Mouse (Mus musculus) erythroblast, embryonic 14.5 days (primary cell): ENCODE results near the gene Plpp7. TPM values are rescaled to one million over a fixed set of nuclear protein-coding genes. Genes with fewer than 3 reads are reported as not detected.

Source experiments
- H3K27me3 ChIP-seq: 2 replicates; pipeline ENCODE4 v1.6.1; 2012; ENCODE audit warnings: inconsistent platforms; ENCODE audit not compliant: control insufficient read depth
- H3K36me3 ChIP-seq: 2 replicates; pipeline ENCODE4 v1.6.1; 2012; ENCODE audit warnings: mild to moderate bottlenecking, inconsistent platforms; ENCODE audit not compliant: control insufficient read depth
- H3K4me1 ChIP-seq: 2 replicates; pipeline ENCODE4 v1.6.1; 2012; ENCODE audit warnings: inconsistent platforms; ENCODE audit not compliant: control insufficient read depth
- H3K4me3 ChIP-seq: replicated peaks from 2 replicates; pipeline ENCODE3; 2012; ENCODE audit warnings: moderate library complexity, mild to moderate bottlenecking, inconsistent platforms
- H3K9me3 ChIP-seq: 2 replicates; pipeline ENCODE4 v1.6.1; 2012; ENCODE audit warnings: low read length, inconsistent platforms, mixed read lengths; ENCODE audit not compliant: control insufficient read depth
- GATA1 ChIP-seq: IDR thresholded peaks from 2 replicates; pipeline ENCODE4 v1.6.1; 2012; ENCODE audit warnings: low read length, inconsistent platforms, mixed read lengths
- TAL1 ChIP-seq: IDR thresholded peaks from 3 replicates; pipeline ENCODE4 v1.6.1; 2012; ENCODE audit warnings: low read length, inconsistent platforms, mixed read lengths
- polyA plus RNA-seq: library from polyadenylated mRNA; stranded (reverse); fragments of >175 nt; gene quantifications from 2 replicates; pipeline ENCODE4 v1.2.3, GENCODE M21; 2012

Gene Plpp7
- polyA plus RNA-seq, 1 experiment = 0.48 TPM

- peaks cover 83% of the 10 kb centered on the region for H3K4me1 ChIP-seq
- no peak for TF ChIP-seq TAL1
- no peak for TF ChIP-seq GATA1
Measured at GRCm38 (mm10) chr2:32058241-32058640, 37.1 kb upstream of the Plpp7 start.

DNA sequence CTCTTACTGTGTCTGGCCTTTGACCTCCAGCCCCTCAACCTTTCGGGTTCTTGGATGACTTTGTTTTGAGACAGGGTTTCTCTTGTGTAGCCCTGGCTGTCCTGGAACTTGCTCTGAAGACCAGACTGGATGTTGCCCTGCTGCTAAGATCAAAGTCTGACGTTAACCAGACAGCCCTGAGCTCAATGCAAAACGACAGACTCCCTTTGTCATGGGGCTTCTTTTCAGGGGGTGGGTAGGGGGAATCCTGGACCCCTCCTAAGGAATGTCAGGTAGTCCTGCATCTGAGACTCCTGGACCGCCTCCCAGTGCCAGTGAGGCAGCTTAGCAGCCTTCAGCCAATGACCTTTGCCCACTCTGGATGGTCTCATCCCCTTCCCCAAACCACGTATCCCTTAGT, 36.6 kb upstream of the Plpp7 start:
- Histone ChIP-seq H3K4me1 (peaks cover 88% of the 10 kb centered on the region), H3K4me3 (no peak overlapping the region), H3K36me3 (peaks cover 53% of the 10 kb centered on the region), H3K9me3 (no peaks in the 10 kb centered on the region), H3K27me3 (no peaks in the 10 kb centered on the region)
- TF ChIP-seq TAL1 = no peak
- TF ChIP-seq GATA1 = no peak

More at GRCm38 (mm10) chr2:32058241-32058640, 37.1 kb upstream of the Plpp7 start:
- Histone ChIP-seq H3K36me3 (peaks cover 53% of the 10 kb centered on the region), H3K27me3 (no peaks in the 10 kb centered on the region), H3K9me3 (no peaks in the 10 kb centered on the region), H3K4me3 (no peak overlapping the region)

GRCm38 (mm10) chr2:32059613-32060012, 35.7 kb upstream of the Plpp7 start:
- TF ChIP-seq TAL1 (no peak), GATA1 (no peak)
- no peaks in the 10 kb centered on the region for H3K27me3 ChIP-seq
- no peak overlapping the region for H3K4me3 ChIP-seq
- peaks cover 94% of the 10 kb centered on the region for H3K4me1 ChIP-seq
- H3K9me3 ChIP-seq = no peaks in the 10 kb centered on the region
- peaks cover 56% of the 10 kb centered on the region for H3K36me3 ChIP-seq

DNA sequence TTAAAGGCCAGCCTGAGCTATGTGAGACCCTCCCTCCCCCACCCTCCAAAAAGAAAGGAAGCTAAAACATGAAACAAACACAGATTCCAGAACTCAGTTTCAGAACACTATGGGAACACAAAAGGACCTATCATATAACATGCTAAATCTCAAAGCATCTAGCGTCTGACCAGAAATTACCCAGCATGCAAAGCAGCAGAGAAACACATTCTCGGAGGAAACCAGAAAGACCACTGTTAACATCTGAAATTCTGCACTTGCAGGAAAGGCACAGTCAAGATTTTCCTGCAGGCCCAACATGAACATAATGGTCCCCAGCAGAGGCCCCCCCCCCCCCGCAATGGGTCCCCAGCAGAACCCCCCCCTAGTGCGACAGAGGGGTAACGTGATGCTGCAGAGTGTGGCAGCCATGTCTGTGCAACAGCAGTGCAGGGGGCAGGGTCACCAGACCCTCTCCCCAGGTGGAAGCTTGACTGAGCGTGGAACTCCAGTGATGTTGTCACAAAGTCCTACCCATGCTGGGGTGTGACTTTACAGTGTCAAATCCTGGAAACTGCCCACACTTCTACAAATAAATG, 35.0 kb upstream of the Plpp7 start:
- Histone ChIP-seq H3K4me1 (peaks cover 94% of the 10 kb centered on the region), H3K36me3 (peaks cover 61% of the 10 kb centered on the region), H3K9me3 (no peaks in the 10 kb centered on the region), H3K4me3 (no peak overlapping the region), H3K27me3 (no peaks in the 10 kb centered on the region)
- TF ChIP-seq GATA1 (no peak), TAL1 (no peak)

- Histone ChIP-seq H3K9me3 (no peaks in the 10 kb centered on the region), H3K27me3 (no peaks in the 10 kb centered on the region), H3K4me1 (peaks cover 97% of the 10 kb centered on the region), H3K4me3 (peak overlapping the region; percentile 17), H3K36me3 (peaks cover 70% of the 10 kb centered on the region)
- TF ChIP-seq TAL1 (peak; percentile 63), GATA1 (peak; percentile 46; the same call in 1 of the 2 replicates)
Measured at GRCm38 (mm10) chr2:32061189-32061588, 34.1 kb upstream of the Plpp7 start.

DNA sequence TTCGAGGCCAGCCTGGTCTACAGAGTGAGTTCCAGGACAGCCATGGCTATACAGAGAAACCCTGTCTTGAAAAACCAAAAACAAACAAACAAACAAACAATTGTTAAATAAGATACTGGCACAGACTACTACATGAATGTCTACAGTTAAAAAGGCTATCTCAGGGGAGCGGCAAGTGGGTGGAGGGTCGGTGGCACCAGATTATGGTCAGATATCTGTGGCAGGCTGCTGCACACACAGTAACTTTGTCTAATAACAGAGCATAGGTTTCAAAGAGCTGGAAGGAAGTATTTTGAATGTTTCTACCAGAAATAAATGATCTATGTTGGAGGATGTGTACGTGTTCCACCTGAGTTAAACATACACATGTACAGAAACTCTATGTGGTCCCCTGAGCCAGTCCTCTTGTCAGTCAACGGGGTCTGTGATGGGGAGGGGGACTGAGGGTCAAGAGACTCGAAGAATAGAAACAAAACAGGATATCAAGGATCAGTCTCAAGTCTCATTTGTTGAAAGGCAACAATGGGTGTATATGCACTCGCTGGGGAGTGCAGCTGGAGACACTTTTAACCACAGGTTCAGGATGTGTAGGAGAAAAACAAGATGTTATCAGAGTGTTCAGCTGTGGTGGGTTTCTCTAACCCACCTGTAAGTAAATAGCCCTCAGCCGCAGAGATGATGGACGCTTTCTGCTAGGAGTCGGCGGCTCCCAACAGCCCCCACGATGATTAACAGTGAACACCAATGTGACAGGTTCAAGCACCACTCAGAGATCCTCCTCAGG, 33.4 kb upstream of the Plpp7 start:
- peak overlapping the region; percentile 29 for H3K4me3 ChIP-seq
- TF ChIP-seq TAL1 = 0 out of 3 replicates have a peak, but pooled peaks have one; percentile 22
- TF ChIP-seq GATA1 = 0 out of 2 replicates have a peak, but pooled peaks have one; percentile 18
- H3K36me3 ChIP-seq = peaks cover 75% of the 10 kb centered on the region
- H3K4me1 ChIP-seq = peaks cover 97% of the 10 kb centered on the region
- no peaks in the 10 kb centered on the region for H3K9me3 ChIP-seq
- no peaks in the 10 kb centered on the region for H3K27me3 ChIP-seq

- Histone ChIP-seq H3K36me3 (peaks cover 83% of the 10 kb centered on the region), H3K27me3 (no peaks in the 10 kb centered on the region), H3K9me3 (no peaks in the 10 kb centered on the region), H3K4me1 (peaks cover 95% of the 10 kb centered on the region), H3K4me3 (no peak overlapping the region)
- TF ChIP-seq TAL1 = no peak
- no peak for TF ChIP-seq GATA1
Measured at GRCm38 (mm10) chr2:32062626-32063410, 32.5 kb upstream of the Plpp7 start.

DNA sequence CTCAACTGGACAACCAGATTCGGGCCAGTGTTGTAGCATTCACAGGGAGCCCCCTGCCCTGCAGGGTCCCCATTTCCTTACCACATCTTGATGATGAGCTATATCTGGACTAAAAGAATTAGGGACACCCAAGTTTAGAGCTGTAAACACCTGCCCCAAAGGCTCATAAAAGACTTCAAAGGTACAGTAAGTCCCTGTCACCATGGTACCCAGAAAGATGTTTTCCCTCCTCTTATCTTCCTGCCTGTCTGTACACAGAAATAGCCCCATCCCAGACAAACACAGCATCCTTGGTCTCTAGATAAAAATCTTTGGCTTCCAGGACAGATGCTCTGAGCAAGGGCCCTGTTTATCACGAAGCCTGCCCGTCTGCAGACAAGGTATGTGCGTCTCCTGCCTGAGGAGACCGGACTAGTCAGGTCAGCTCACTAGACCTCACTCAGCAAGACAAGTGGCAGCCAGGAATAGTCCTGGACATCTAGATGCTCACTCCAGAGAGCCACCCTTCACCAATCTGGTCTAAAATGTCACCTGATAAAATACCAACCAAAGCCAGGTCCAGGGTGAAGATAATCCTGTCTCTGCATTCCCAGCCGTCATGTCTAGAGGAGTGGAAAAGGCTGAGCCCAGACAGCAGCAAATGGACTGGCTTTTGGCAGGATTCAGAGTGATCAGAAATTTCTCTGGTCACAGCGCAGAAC, 31.7 kb upstream of the Plpp7 start:
- H3K4me3 ChIP-seq = no peak overlapping the region
- no peaks in the 10 kb centered on the region for H3K27me3 ChIP-seq
- peaks cover 85% of the 10 kb centered on the region for H3K36me3 ChIP-seq
- no peaks in the 10 kb centered on the region for H3K9me3 ChIP-seq
- peaks cover 96% of the 10 kb centered on the region for H3K4me1 ChIP-seq
- TF ChIP-seq TAL1 = no peak
